Mouse (Mus musculus) gastrocnemius, postnatal 14 days (tissue): ENCODE measurements at regions not wholly inside any gene's neighbourhood (a gene's known extent, or its start where the extent isn't known, plus 50 kb on each side); places are given as distances from the start of the nearest gene placed in this dataset.

Experiments
- DNase-seq: peaks from one replicate; pipeline ENCODE4 v3.0.0; 2021; ENCODE audit warnings: mixed read lengths
- intact Hi-C: fragments of 180-260 bp; cut with DNase I; formaldehyde crosslinking; loops from one replicate; pipeline ENCODE4 v1.15.1; 2025; ENCODE audit warnings: low total_unique reads

GRCm38 (mm10) chr6:126481257-126481656 lies 54.0 kb downstream of the Kcna5 start:
- DNase-seq: peak; percentile 34
- intact Hi-C loops: no loop called here

GRCm38 (mm10) chr6:126477506-126477905 lies 57.7 kb downstream of the Kcna5 start:
- DNase-seq: no peak
- intact Hi-C loops: no loop called here

- intact Hi-C loops: no loop called here
- no peak for DNase-seq
These were observed 58.5 kb downstream of the Kcna5 start for GRCm38 (mm10) chr6:126476758-126477157.

GRCm38 (mm10) chr6:126475555-126475954 lies 59.7 kb downstream of the Kcna5 start:
- intact Hi-C loops: no loop called here
- peak; percentile 31 for DNase-seq

GRCm38 (mm10) chr6:126453751-126454150 lies 81.5 kb downstream of the Kcna5 start:
- no peak for DNase-seq
- intact Hi-C loops: no loop called here

- no peak for DNase-seq
- intact Hi-C loops: no loop called here
These were observed 89.7 kb downstream of the Kcna5 start for GRCm38 (mm10) chr6:126445519-126445918.

GRCm38 (mm10) chr6:126440254-126440653 lies 95.0 kb downstream of the Kcna5 start:
- intact Hi-C loops: no loop called here
- DNase-seq: no peak

- intact Hi-C loops: no loop called here
- no peak for DNase-seq
These were observed 97.1 kb downstream of the Kcna5 start for GRCm38 (mm10) chr6:126437976-126438736.

GRCm38 (mm10) chr6:126427208-126427607 lies 108.0 kb downstream of the Kcna5 start:
- intact Hi-C loops: no loop called here
- DNase-seq: no peak

- intact Hi-C loops: loop anchor here (10.0 kb wide), 1 partner anchor 231 kb away; no protein-coding TSS in a partner anchor
- DNase-seq: peak; percentile 24
These were observed 129.5 kb downstream of the Kcna5 start for GRCm38 (mm10) chr6:126405736-126406135.

- no peak for DNase-seq
- intact Hi-C loops: loop anchor here (10.0 kb wide), 1 partner anchor 230 kb away; no protein-coding TSS in a partner anchor
These were observed 130.7 kb downstream of the Kcna5 start for GRCm38 (mm10) chr6:126404331-126405070.

GRCm38 (mm10) chr6:126399595-126399994 lies 135.6 kb downstream of the Kcna5 start:
- no peak for DNase-seq
- intact Hi-C loops: no loop called here

- intact Hi-C loops: no loop called here
- DNase-seq: no peak
These were observed 136.6 kb downstream of the Kcna5 start for GRCm38 (mm10) chr6:126398641-126399040.

- intact Hi-C loops: no loop called here
- no peak for DNase-seq
These were observed 140.2 kb downstream of the Kcna5 start for GRCm38 (mm10) chr6:126395015-126395414.

GRCm38 (mm10) chr6:126394111-126394809 lies 141.0 kb downstream of the Kcna5 start:
- intact Hi-C loops: no loop called here
- no peak for DNase-seq

GRCm38 (mm10) chr6:126384210-126385012 lies 150.8 kb downstream of the Kcna5 start:
- intact Hi-C loops: no loop called here
- peak; percentile 8 for DNase-seq

- peak; percentile 4 for DNase-seq
- intact Hi-C loops: no loop called here
These were observed 158.0 kb downstream of the Kcna5 start for GRCm38 (mm10) chr6:126377216-126377615.

- intact Hi-C loops: no loop called here
- no peak for DNase-seq
These were observed 160.1 kb downstream of the Kcna5 start for GRCm38 (mm10) chr6:126374970-126375620.

GRCm38 (mm10) chr6:126371971-126372370 lies 163.2 kb downstream of the Kcna5 start:
- intact Hi-C loops: no loop called here
- peak; percentile 9 for DNase-seq
